Mouse (Mus musculus) embryonic fibroblast, embryonic 13.5 days (primary cell): ENCODE data around the gene Etfa. TPM values are rescaled to one million over a fixed set of nuclear protein-coding genes. Genes with fewer than 3 reads are reported as not detected.

Experiments used
- H3K27ac ChIP-seq: 2 replicates; pipeline ENCODE4 v1.5.1; 2012; ENCODE audit warnings: low read length, control low read depth, inconsistent platforms; ENCODE audit not compliant: insufficient read depth
- H3K4me1 ChIP-seq: 2 replicates; pipeline ENCODE4 v1.6.1; 2011; ENCODE audit warnings: low read length; ENCODE audit not compliant: control insufficient read depth, insufficient read depth
- H3K4me3 ChIP-seq: 2 replicates; pipeline ENCODE4 v1.5.1; 2011; ENCODE audit warnings: mild to moderate bottlenecking, control low read depth, low read length; ENCODE audit not compliant: insufficient read depth
- CTCF ChIP-seq: IDR thresholded peaks from 2 replicates; pipeline ENCODE4 v1.5.1; 2011; ENCODE audit warnings: mild to moderate bottlenecking, control low read depth, low read length, moderate library complexity, borderline replicate concordance; ENCODE audit not compliant: insufficient read depth
- POLR2A ChIP-seq: IDR thresholded peaks from 2 replicates; pipeline ENCODE4 v1.6.1; 2011; ENCODE audit warnings: low read depth, mild to moderate bottlenecking, control low read depth, low read length, moderate library complexity
- polyA plus RNA-seq: library from polyadenylated mRNA; stranded (reverse); fragments of >200 nt; gene quantifications from 2 replicates; pipeline ENCODE4 v1.2.4, GENCODE M21; 2011; ENCODE audit warnings: low read depth; ENCODE audit not compliant: missing spikeins, insufficient read length

The Etfa gene
- polyA plus RNA-seq, 1 experiment, result 94.8 TPM

DNA sequence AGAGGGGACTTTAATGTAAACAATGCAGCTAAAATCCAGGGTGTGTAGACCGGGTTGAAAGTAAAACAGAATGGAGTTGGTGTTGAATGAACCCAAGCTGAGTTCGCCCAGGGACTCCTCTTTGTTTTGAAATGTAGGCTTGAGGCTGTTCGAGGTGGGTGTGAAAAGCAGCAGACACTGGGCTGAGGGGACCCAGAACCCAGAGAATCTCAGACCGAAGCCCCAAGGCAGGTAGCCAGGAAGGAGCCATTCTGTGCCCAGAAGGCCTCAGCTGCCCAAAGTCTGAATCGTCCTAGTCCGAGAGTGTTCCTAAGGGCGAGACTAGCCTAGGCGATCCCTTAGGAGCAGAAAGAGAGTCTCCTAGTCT lies 31.3 kb upstream of the Etfa start:
- no peaks in the 10 kb centered on the region for H3K4me1 ChIP-seq
- H3K27ac ChIP-seq, result no peak overlapping the region
- H3K4me3 ChIP-seq, result no peak overlapping the region
- TF ChIP-seq POLR2A (no peak), CTCF (no peak)

DNA sequence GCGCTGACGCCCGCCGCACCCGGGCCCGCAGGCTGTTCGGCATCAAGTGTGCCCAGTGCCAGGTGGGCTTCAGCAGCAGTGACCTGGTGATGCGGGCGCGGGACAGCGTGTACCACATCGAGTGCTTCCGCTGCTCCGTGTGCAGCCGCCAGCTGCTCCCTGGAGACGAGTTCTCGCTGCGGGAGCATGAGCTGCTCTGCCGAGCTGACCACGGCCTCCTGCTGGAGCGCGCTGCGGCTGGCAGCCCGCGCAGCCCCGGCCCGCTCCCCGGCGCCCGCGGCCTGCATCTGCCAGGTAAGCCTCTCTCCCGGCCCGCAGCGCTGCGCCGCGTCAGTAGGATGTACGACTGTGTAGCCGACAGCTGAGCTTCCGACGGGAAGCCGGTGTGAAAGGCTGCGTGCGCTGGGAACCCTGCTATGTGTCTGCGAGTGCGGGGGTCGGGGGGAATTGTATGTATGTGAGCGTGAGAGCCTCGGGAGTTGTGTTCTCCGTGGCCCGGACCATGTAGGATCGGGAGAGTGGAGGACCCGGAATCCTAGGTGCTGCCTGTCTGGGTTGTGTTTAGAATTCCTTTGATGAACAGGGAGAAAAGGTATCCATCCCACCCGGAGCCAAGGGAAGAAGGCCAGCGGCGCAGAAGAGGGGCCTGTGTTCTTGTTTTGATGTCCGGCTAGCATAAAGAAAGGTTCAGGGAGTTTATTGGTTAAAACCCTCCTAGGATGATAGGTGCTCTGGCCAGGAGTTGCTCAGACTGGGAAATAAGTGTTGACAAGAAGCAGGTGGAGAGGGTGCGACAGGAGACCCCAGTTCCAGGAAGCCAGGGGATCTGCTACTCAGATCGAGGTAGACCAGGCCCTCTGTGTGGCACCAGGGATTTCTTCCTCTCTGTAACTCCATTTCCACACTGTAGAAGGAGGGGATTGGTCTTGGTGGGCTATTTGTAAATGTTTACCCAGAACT lies 30.6 kb upstream of the Etfa start:
- Histone ChIP-seq H3K4me1 (no peaks in the 10 kb centered on the region), H3K27ac (no peak overlapping the region), H3K4me3 (no peak overlapping the region)
- TF ChIP-seq CTCF (no peak), POLR2A (no peak)

GRCm38 (mm10) chr9:55541681-55542365 lies 29.8 kb upstream of the Etfa start:
- H3K4me1 ChIP-seq, result no peaks in the 10 kb centered on the region
- H3K4me3 ChIP-seq, result peak overlapping the region; percentile 10
- H3K27ac ChIP-seq, result no peak overlapping the region
- TF ChIP-seq POLR2A (no peak), CTCF (no peak)

DNA sequence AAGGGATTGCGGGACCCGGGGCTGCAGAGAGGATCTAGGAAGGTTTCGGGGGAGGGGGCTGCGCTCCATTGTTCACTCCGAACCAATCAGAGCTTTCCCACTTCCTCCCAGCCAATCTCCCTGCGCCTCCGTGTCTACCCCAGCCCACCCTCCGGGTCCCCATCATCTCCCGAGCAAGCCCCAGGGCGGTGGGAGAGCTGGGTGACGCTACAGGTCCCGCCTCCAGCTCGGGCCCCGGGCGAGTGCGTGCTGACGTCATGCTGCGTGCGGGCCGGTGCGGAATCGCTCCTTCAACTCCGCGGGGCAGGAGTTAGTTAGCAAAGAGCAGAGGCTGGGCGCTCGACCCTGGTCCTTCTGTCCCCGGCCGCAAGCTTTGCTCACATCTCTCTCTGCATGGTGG lies 28.8 kb upstream of the Etfa start:
- no peak overlapping the region for H3K27ac ChIP-seq
- H3K4me1 ChIP-seq, result no peaks in the 10 kb centered on the region
- TF ChIP-seq CTCF (no peak), POLR2A (no peak)

GRCm38 (mm10) chr9:55540391-55540770 lies 28.3 kb upstream of the Etfa start:
- no peaks in the 10 kb centered on the region for H3K4me1 ChIP-seq
- peak overlapping the region; percentile 35 for H3K4me3 ChIP-seq
- TF ChIP-seq CTCF, result no peak
- no peak for TF ChIP-seq POLR2A
- no peak overlapping the region for H3K27ac ChIP-seq

More for the DNA sequence above, 28.8 kb upstream of the Etfa start:
- peak overlapping the region; percentile 35 for H3K4me3 ChIP-seq

DNA sequence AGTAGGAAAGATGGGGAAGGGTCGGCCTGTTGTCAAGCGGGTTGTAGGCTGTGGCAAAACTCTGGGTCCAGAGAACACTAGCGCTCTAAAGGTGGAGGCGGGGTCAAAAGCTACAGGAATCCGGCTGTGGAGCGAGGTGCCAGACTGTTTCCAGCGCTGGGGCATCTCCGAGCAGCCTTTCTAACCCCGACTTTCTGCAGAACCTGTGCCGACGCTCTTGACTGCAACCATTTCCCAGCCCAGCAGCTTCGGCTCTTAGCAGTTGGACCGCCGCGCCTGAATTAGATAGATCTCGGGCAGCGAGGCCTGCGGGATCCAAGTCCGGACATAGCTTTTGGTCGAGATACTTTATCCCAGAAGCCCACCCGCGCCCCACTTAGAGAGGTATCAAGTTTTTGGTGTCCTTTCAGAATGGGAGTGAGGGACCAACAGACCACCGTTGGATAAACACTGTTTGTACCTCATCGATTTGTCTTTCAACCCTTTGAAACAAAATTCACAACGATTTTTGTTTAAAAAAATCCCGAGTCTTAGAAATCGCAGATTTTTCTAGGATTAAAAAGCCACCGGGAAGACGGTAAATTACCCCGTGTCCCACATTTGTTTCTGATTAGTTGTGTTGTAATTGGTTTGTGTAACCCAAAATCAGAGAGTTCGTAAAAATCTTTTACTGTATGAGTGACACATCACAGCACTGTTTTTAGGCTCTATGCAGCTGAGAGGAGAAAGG lies 27.8 kb upstream of the Etfa start:
- H3K27ac ChIP-seq, result no peak overlapping the region
- no peak overlapping the region for H3K4me3 ChIP-seq
- no peak for TF ChIP-seq POLR2A
- TF ChIP-seq CTCF, result no peak
- no peaks in the 10 kb centered on the region for H3K4me1 ChIP-seq

- H3K4me3 ChIP-seq, result no peak overlapping the region
- H3K4me1 ChIP-seq, result no peaks in the 10 kb centered on the region
These were observed 27.0 kb upstream of the Etfa start for GRCm38 (mm10) chr9:55539006-55539405.

DNA sequence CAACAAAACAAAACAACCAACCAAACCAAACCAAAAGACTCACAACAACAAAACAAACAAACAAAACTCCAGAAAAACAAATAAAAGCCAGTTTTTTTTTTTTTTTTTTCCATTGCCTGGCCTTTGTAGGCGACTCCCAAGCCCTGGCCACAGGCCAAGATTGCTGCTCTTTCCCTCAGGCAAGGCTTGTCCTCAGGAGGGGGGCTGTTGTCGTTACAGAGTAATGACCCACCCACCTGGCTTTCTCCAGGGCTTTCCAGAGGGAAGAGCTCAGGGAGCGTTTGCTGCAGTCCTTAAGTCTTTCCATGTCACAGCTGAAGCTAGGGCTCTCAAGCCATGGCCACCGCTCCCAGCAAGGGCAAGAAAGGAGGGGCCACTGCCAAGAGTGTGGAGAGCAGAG lies 26.3 kb upstream of the Etfa start, which contains the start of gene Isl2:
Isl2 (plus strand) TSS at position 296 of the 400 bp plus-strand sequence.
- H3K4me1 ChIP-seq, result no peaks in the 10 kb centered on the region
- H3K27ac ChIP-seq, result no peak within 1 kb of the TSS
- TF ChIP-seq POLR2A (no peak), CTCF (no peak)
- no peak within 1 kb of the TSS for H3K4me3 ChIP-seq

More at GRCm38 (mm10) chr9:55539006-55539405, 27.0 kb upstream of the Etfa start:
- H3K27ac ChIP-seq, result no peak overlapping the region
- TF ChIP-seq CTCF, result no peak
- TF ChIP-seq POLR2A, result no peak

- TF ChIP-seq POLR2A (no peak), CTCF (peak; percentile 39; the same call in 1 of the 2 replicates)
- no peaks in the 10 kb centered on the region for H3K4me1 ChIP-seq
- H3K4me3 ChIP-seq, result no peak overlapping the region
- no peak overlapping the region for H3K27ac ChIP-seq
These were observed 23.9 kb upstream of the Etfa start for GRCm38 (mm10) chr9:55535907-55536306.
